Mouse (Mus musculus): ENCODE data around the gene Mccc1. TPM values are rescaled to one million over a fixed set of nuclear protein-coding genes. Genes with fewer than 3 reads are reported as not detected.

The Mccc1 gene
- polyA plus RNA-seq, 1 experiment: 24.7 TPM

DNA sequence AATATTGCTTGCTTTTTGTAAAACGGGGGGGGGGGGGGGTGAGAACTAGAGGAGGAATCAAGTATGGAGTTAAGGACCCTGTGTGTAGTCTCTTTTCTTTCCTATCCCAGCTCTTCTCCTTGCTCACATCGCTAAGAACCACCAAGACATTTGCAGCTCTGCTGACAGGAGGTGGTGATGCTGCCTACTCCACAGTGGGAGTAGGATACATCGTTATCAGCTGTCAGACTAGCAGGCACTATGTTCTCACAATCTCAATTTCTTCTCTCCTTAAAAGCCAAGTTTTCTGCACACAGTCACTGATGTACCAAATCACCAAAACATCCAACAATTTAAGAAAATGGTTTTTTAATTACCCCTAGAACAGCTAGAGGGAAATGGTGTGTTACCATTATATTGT lies 71.1 kb downstream of the Mccc1 start:
- Histone ChIP-seq H3K4me1 (ENCODE audit: control insufficient read depth, insufficient read depth, low read length) (peaks cover 11% of the 10 kb centered on the region), H3K4me3 (ENCODE audit: insufficient read depth, low read length) (no peak overlapping the region), H3K27ac (ENCODE audit: insufficient read depth, low read depth, low read length) (no peak overlapping the region)
- TF ChIP-seq POLR2A (IDR thresholded peaks at IDR 0.05; ENCODE audit: borderline replicate concordance, low read depth, low read length) (no peak), CTCF (IDR thresholded peaks at IDR 0.05; ENCODE audit: low read depth, low read length) (no peak)

DNA sequence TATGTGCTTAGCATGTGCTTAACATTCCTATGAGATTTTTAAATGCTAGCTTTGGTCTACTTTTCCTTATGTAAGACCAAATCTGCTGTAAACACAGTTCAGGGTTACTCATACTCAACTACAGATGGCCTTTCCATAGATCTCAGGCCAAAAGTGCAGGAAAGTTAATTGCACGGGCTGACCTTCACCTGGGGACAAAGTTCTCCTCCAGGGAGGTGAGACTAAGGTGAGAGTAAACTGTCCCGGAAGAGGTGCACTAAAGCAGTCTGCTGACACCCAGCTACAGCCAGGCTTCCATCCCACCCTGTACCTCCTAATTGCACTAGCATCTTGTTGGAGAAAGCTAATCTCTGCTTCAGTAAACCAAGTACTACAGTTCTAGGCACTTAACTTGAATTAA lies 74.6 kb downstream of the Mccc1 start:
- no peak for TF ChIP-seq POLR2A (IDR thresholded peaks at IDR 0.05; ENCODE audit: borderline replicate concordance, low read depth, low read length)
- TF ChIP-seq CTCF (IDR thresholded peaks at IDR 0.05; ENCODE audit: low read depth, low read length): no peak
- Histone ChIP-seq H3K4me1 (ENCODE audit: control insufficient read depth, insufficient read depth, low read length) (peaks cover 8% of the 10 kb centered on the region), H3K27ac (ENCODE audit: insufficient read depth, low read depth, low read length) (no peak overlapping the region), H3K4me3 (ENCODE audit: insufficient read depth, low read length) (no peak overlapping the region)

DNA sequence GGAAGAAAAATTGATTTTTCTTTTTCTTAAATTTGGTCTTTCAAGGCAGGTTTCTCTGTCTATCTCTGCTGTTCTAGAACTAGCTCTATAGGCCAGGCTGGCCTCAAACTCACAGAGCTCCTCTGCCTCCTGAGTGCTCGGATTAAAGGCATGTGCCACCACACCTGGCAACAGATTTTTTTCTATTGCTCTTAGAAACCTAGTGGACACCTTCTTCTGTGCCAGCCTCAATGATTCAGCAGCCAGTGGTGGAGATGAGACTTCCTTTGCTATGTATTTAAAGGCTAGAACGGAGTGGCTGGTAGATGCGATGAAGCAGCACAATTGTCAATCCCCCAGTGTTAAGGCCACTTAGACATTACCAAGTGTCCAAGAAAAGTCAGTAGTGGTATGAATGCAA lies 76.5 kb downstream of the Mccc1 start:
- peaks cover 3% of the 10 kb centered on the region; the same call in 1 of the 2 replicates for H3K4me1 ChIP-seq (ENCODE audit: control insufficient read depth, insufficient read depth, low read length)
- no peak overlapping the region for H3K4me3 ChIP-seq (ENCODE audit: insufficient read depth, low read length)
- no peak overlapping the region for H3K27ac ChIP-seq (ENCODE audit: insufficient read depth, low read depth, low read length)
- TF ChIP-seq CTCF (IDR thresholded peaks at IDR 0.05; ENCODE audit: low read depth, low read length) (no peak), POLR2A (IDR thresholded peaks at IDR 0.05; ENCODE audit: borderline replicate concordance, low read depth, low read length) (no peak)

DNA sequence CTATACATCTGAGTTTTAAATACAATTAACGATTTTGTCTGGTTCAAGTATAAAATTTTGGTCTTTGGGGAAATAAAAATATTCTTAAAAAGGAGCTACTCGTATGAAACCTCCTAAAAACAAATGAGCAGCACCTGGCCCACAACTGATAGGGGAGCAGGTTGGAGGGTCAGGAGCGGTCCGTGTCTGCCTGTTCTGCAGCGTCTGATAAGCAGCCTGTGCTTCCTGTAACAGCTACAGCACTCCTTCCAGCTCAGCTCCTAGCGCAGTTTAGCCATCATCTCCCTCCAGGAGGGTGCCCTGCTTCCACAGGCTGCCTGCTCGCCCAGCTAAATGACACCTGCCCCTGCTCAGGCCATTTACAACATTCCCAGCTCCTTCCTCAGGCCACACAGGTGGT lies 77.0 kb downstream of the Mccc1 start:
- Histone ChIP-seq H3K4me3 (ENCODE audit: insufficient read depth, low read length) (no peak overlapping the region), H3K4me1 (ENCODE audit: control insufficient read depth, insufficient read depth, low read length) (peaks cover 3% of the 10 kb centered on the region; the same call in 1 of the 2 replicates), H3K27ac (ENCODE audit: insufficient read depth, low read depth, low read length) (no peak overlapping the region)
- TF ChIP-seq CTCF (IDR thresholded peaks at IDR 0.05; ENCODE audit: low read depth, low read length) (no peak), POLR2A (IDR thresholded peaks at IDR 0.05; ENCODE audit: borderline replicate concordance, low read depth, low read length) (no peak)

DNA sequence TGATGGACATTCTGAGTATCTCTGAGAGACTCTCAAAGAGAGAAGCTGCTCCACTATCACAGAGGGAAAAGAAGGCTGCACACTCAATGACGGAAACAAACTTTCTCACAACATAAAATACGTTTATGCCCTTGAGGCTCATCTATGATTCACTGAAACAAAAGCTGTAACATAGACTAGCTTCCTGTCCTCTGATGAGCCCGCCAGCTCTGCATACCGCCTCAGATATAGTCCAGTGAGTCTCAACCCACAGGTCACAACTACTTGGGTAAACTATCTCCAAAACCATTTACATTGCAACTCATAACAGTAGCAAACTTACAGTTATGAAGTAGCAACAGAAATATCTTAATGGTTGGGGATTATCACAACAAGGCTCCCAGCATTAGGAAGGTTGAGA lies 78.0 kb downstream of the Mccc1 start:
- Histone ChIP-seq H3K4me3 (ENCODE audit: insufficient read depth, low read length) (no peak overlapping the region), H3K4me1 (ENCODE audit: control insufficient read depth, insufficient read depth, low read length) (peaks cover 3% of the 10 kb centered on the region; the same call in 1 of the 2 replicates), H3K27ac (ENCODE audit: insufficient read depth, low read depth, low read length) (no peak overlapping the region)
- TF ChIP-seq CTCF (IDR thresholded peaks at IDR 0.05; ENCODE audit: low read depth, low read length) (no peak), POLR2A (IDR thresholded peaks at IDR 0.05; ENCODE audit: borderline replicate concordance, low read depth, low read length) (no peak)

DNA sequence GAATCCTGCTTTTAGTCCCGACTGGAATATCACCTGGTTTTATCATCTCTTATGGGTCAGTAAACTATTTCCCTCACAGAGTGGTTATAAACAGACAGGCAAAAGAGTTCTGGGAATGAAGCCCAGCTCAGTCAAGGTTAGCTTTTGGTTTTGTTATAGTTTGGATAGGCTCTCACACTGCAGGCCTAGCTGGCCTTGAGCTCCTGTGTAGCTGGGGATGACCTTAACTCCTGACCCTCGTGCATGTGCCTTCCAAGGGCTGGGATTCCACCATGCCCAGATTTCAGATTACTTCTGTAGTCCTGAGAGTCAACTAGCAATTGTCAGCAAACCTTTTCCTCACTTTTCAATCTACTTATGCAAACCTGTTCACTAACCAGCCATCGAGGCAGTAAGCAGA lies 82.2 kb downstream of the Mccc1 start:
- peaks cover 3% of the 10 kb centered on the region; the same call in 1 of the 2 replicates for H3K4me1 ChIP-seq (ENCODE audit: control insufficient read depth, insufficient read depth, low read length)
- H3K27ac ChIP-seq (ENCODE audit: insufficient read depth, low read depth, low read length): no peak overlapping the region
- H3K4me3 ChIP-seq (ENCODE audit: insufficient read depth, low read length): no peak overlapping the region
- TF ChIP-seq POLR2A (IDR thresholded peaks at IDR 0.05; ENCODE audit: borderline replicate concordance, low read depth, low read length) (no peak), CTCF (IDR thresholded peaks at IDR 0.05; ENCODE audit: low read depth, low read length) (no peak)

Other genes starting within 250 kb of the Mccc1 start
- 40.3 and 42.1 TPM in 2 replicates for gene Atp11b, start 246.6 kb downstream of the Mccc1 start, polyA plus RNA-seq (2012; ENCODE audit: insufficient read depth, insufficient read length, missing spikeins)
- gene Dcun1d1, start 63.2 kb downstream of the Mccc1 start, polyA plus RNA-seq (2012; ENCODE audit: insufficient read depth, insufficient read length, missing spikeins): 37.9 and 49.4 TPM in 2 replicates
- not detected in 2 replicates for gene Ccdc144b, start 52.9 kb upstream of the Mccc1 start, polyA plus RNA-seq (2012; ENCODE audit: insufficient read depth, insufficient read length, missing spikeins)
- 13.0 and 21.4 TPM in 2 replicates for gene Acad9, start 65.3 kb upstream of the Mccc1 start, polyA plus RNA-seq (2012; ENCODE audit: insufficient read depth, insufficient read length, missing spikeins)
- 4.1 and 6.3 TPM in 2 replicates for gene D3Ertd254e, start 150.3 kb upstream of the Mccc1 start, polyA plus RNA-seq (2012; ENCODE audit: insufficient read depth, insufficient read length, missing spikeins)
- gene Qrfpr, start 221.6 kb upstream of the Mccc1 start, polyA plus RNA-seq (2012; ENCODE audit: insufficient read depth, insufficient read length, missing spikeins): not detected in 2 replicates

Data from bone marrow macrophage, adult 2 months (primary cell).